Mouse (Mus musculus): ENCODE results near the gene Rgl1. TPM values are rescaled to one million over a fixed set of nuclear protein-coding genes. Genes with fewer than 3 reads are reported as not detected.
A peak's percentile ranks its signal among the peaks of the same experiment; 100 is the strongest.

Gene Rgl1
- polyA plus RNA-seq, 1 experiment from 2014 or later: 66.1 TPM

GRCm38 (mm10) chr1:152520798-152521575, 245.2 kb downstream of the Rgl1 start:
- no peak for ATAC-seq (ENCODE audit: insufficient number of reproducible peaks, low FRiP score)
- no peaks in the 10 kb centered on the region for H3K9me3 ChIP-seq (replicated peaks)

GRCm38 (mm10) chr1:152518971-152519370, 247.2 kb downstream of the Rgl1 start:
- no peak for ATAC-seq (ENCODE audit: insufficient number of reproducible peaks, low FRiP score)
- peaks cover 76% of the 10 kb centered on the region for H3K36me3 ChIP-seq
- H3K4me3 ChIP-seq: no peak overlapping the region

More at GRCm38 (mm10) chr1:152520798-152521575, 245.2 kb downstream of the Rgl1 start:
- H3K27me3 ChIP-seq (replicated peaks): no peaks in the 10 kb centered on the region
- WGBS: 74% methylated on average over 16 of the region's 16 CpGs
- H3K9ac ChIP-seq: no peak overlapping the region
- H3K36me3 ChIP-seq: peaks cover 84% of the 10 kb centered on the region
- no peak overlapping the region for H3K4me3 ChIP-seq
- H3K27ac ChIP-seq (ENCODE audit: poor library complexity, severe bottlenecking): no peak overlapping the region
- no peak overlapping the region for H3K4me2 ChIP-seq
- peaks cover 36% of the 10 kb centered on the region for H3K4me1 ChIP-seq (replicated peaks)

GRCm38 (mm10) chr1:152517057-152517570, 249.0 kb downstream of the Rgl1 start:
- ATAC-seq (ENCODE audit: insufficient number of reproducible peaks, low FRiP score): no peak
- Histone ChIP-seq H3K27me3 (replicated peaks) (no peaks in the 10 kb centered on the region), H3K9ac (no peak overlapping the region), H3K4me3 (no peak overlapping the region), H3K4me1 (replicated peaks) (peaks cover 20% of the 10 kb centered on the region), H3K27ac (ENCODE audit: poor library complexity, severe bottlenecking) (no peak overlapping the region), H3K4me2 (no peak overlapping the region), H3K36me3 (peaks cover 58% of the 10 kb centered on the region), H3K9me3 (replicated peaks) (no peaks in the 10 kb centered on the region)
- 79% methylated on average over 4 of the region's 4 CpGs for WGBS

More at GRCm38 (mm10) chr1:152518971-152519370, 247.2 kb downstream of the Rgl1 start:
- no peaks in the 10 kb centered on the region for H3K27me3 ChIP-seq (replicated peaks)
- no peak overlapping the region for H3K9ac ChIP-seq
- H3K4me1 ChIP-seq (replicated peaks): peaks cover 33% of the 10 kb centered on the region
- H3K9me3 ChIP-seq (replicated peaks): no peaks in the 10 kb centered on the region
- no peak overlapping the region for H3K27ac ChIP-seq (ENCODE audit: poor library complexity, severe bottlenecking)
- WGBS: 88% methylated on average over 8 of the region's 8 CpGs
- H3K4me2 ChIP-seq: no peak overlapping the region

GRCm38 (mm10) chr1:152514256-152514655, 251.9 kb downstream of the Rgl1 start:
- peak overlapping the region; percentile 42 for H3K9ac ChIP-seq

GRCm38 (mm10) chr1:152511237-152511636, 254.9 kb downstream of the Rgl1 start:
- H3K4me1 ChIP-seq (replicated peaks): peaks cover 19% of the 10 kb centered on the region
- no peak overlapping the region for H3K4me3 ChIP-seq
- peaks cover 16% of the 10 kb centered on the region for H3K36me3 ChIP-seq
- no peaks in the 10 kb centered on the region for H3K27me3 ChIP-seq (replicated peaks)
- 76% methylated on average over 4 of the region's 4 CpGs for WGBS
- no peak overlapping the region for H3K27ac ChIP-seq (ENCODE audit: poor library complexity, severe bottlenecking)
- no peak overlapping the region for H3K4me2 ChIP-seq
- H3K9ac ChIP-seq: no peak overlapping the region
- H3K9me3 ChIP-seq (replicated peaks): no peaks in the 10 kb centered on the region
- ATAC-seq (ENCODE audit: insufficient number of reproducible peaks, low FRiP score): peak; percentile 55; the same call in 1 of the 2 replicates

More at GRCm38 (mm10) chr1:152514256-152514655, 251.9 kb downstream of the Rgl1 start:
- Histone ChIP-seq H3K4me3 (no peak overlapping the region), H3K27ac (ENCODE audit: poor library complexity, severe bottlenecking) (peak overlapping the region; percentile 68), H3K4me2 (peak overlapping the region; percentile 37; the same call in 1 of the 2 replicates), H3K4me1 (replicated peaks) (peaks cover 19% of the 10 kb centered on the region), H3K36me3 (peaks cover 32% of the 10 kb centered on the region), H3K9me3 (replicated peaks) (no peaks in the 10 kb centered on the region), H3K27me3 (replicated peaks) (no peaks in the 10 kb centered on the region)
- ATAC-seq (ENCODE audit: insufficient number of reproducible peaks, low FRiP score): no peak
- 37% methylated on average over 4 of the region's 4 CpGs for WGBS

GRCm38 (mm10) chr1:152508481-152509220, 257.5 kb downstream of the Rgl1 start:
- ATAC-seq (ENCODE audit: insufficient number of reproducible peaks, low FRiP score): no peak

GRCm38 (mm10) chr1:152506726-152507125, 259.4 kb downstream of the Rgl1 start:
- Histone ChIP-seq H3K27me3 (replicated peaks) (no peaks in the 10 kb centered on the region), H3K36me3 (peaks cover 17% of the 10 kb centered on the region), H3K4me2 (no peak overlapping the region), H3K4me3 (no peak overlapping the region), H3K9ac (no peak overlapping the region), H3K27ac (ENCODE audit: poor library complexity, severe bottlenecking) (no peak overlapping the region), H3K4me1 (replicated peaks) (no peaks in the 10 kb centered on the region), H3K9me3 (replicated peaks) (peaks cover 5% of the 10 kb centered on the region; the same call in 1 of the 2 replicates)
- ATAC-seq (ENCODE audit: insufficient number of reproducible peaks, low FRiP score): no peak
- WGBS: 90% methylated on average over 7 of the region's 7 CpGs

More at GRCm38 (mm10) chr1:152508481-152509220, 257.5 kb downstream of the Rgl1 start:
- WGBS: 85% methylated on average over 11 of the region's 11 CpGs
- no peaks in the 10 kb centered on the region for H3K27me3 ChIP-seq (replicated peaks)
- H3K4me1 ChIP-seq (replicated peaks): peaks cover 2% of the 10 kb centered on the region; the same call in 1 of the 2 replicates
- no peak overlapping the region for H3K4me2 ChIP-seq
- H3K9me3 ChIP-seq (replicated peaks): peaks cover 5% of the 10 kb centered on the region; the same call in 1 of the 2 replicates
- H3K9ac ChIP-seq: no peak overlapping the region
- no peak overlapping the region for H3K27ac ChIP-seq (ENCODE audit: poor library complexity, severe bottlenecking)
- no peak overlapping the region for H3K4me3 ChIP-seq
- peaks cover 17% of the 10 kb centered on the region for H3K36me3 ChIP-seq

GRCm38 (mm10) chr1:152506175-152506574, 260.0 kb downstream of the Rgl1 start:
- H3K4me1 ChIP-seq (replicated peaks): no peaks in the 10 kb centered on the region
- ATAC-seq (ENCODE audit: insufficient number of reproducible peaks, low FRiP score): no peak

GRCm38 (mm10) chr1:152499802-152500201, 266.3 kb downstream of the Rgl1 start:
- Histone ChIP-seq H3K27me3 (replicated peaks) (no peaks in the 10 kb centered on the region), H3K4me2 (no peak overlapping the region), H3K4me1 (replicated peaks) (peaks cover 16% of the 10 kb centered on the region), H3K27ac (ENCODE audit: poor library complexity, severe bottlenecking) (no peak overlapping the region), H3K9ac (no peak overlapping the region), H3K4me3 (no peak overlapping the region), H3K36me3 (0 out of 2 replicates have a peak, but pooled peaks cover 7% of the 10 kb centered on the region), H3K9me3 (replicated peaks) (no peaks in the 10 kb centered on the region)
- ATAC-seq (ENCODE audit: insufficient number of reproducible peaks, low FRiP score): no peak
- WGBS: 67% methylated on average over 12 of the region's 12 CpGs

More at GRCm38 (mm10) chr1:152506175-152506574, 260.0 kb downstream of the Rgl1 start:
- Histone ChIP-seq H3K9ac (no peak overlapping the region), H3K4me2 (no peak overlapping the region), H3K36me3 (peaks cover 17% of the 10 kb centered on the region), H3K27ac (ENCODE audit: poor library complexity, severe bottlenecking) (no peak overlapping the region), H3K4me3 (no peak overlapping the region), H3K27me3 (replicated peaks) (no peaks in the 10 kb centered on the region), H3K9me3 (replicated peaks) (peaks cover 5% of the 10 kb centered on the region; the same call in 1 of the 2 replicates)
- WGBS: 87% methylated on average over 5 of the region's 5 CpGs

- H3K36me3 ChIP-seq: no peaks in the 10 kb centered on the region
- H3K4me1 ChIP-seq (replicated peaks): peaks cover 16% of the 10 kb centered on the region
- H3K4me2 ChIP-seq: peak overlapping the region; percentile 48
- peak; percentile 64; the same call in 1 of the 2 replicates for ATAC-seq (ENCODE audit: insufficient number of reproducible peaks, low FRiP score)
- no peak overlapping the region for H3K4me3 ChIP-seq
- H3K27me3 ChIP-seq (replicated peaks): no peaks in the 10 kb centered on the region
- H3K27ac ChIP-seq (ENCODE audit: poor library complexity, severe bottlenecking): peak overlapping the region; percentile 78
- WGBS: 38% methylated on average over 11 of the region's 11 CpGs
- H3K9ac ChIP-seq: no peak overlapping the region
- H3K9me3 ChIP-seq (replicated peaks): 0 out of 2 replicates have a peak, but pooled peaks cover 2% of the 10 kb centered on the region
Measured at GRCm38 (mm10) chr1:152497581-152497980, 268.6 kb downstream of the Rgl1 start.

- Histone ChIP-seq H3K4me2 (no peak overlapping the region), H3K36me3 (no peaks in the 10 kb centered on the region), H3K9me3 (replicated peaks) (0 out of 2 replicates have a peak, but pooled peaks cover 2% of the 10 kb centered on the region), H3K27me3 (replicated peaks) (no peaks in the 10 kb centered on the region), H3K4me1 (replicated peaks) (peaks cover 16% of the 10 kb centered on the region), H3K9ac (no peak overlapping the region), H3K27ac (ENCODE audit: poor library complexity, severe bottlenecking) (peak overlapping the region; percentile 43; the same call in 1 of the 2 replicates), H3K4me3 (no peak overlapping the region)
- WGBS: 58% methylated on average over 2 of the region's 2 CpGs
- ATAC-seq (ENCODE audit: insufficient number of reproducible peaks, low FRiP score): no peak
Measured at GRCm38 (mm10) chr1:152496831-152497230, 269.3 kb downstream of the Rgl1 start.
